Mouse (Mus musculus) lung, postnatal 0 days (tissue): ENCODE data around the gene Tspan17.

ENCODE experiments used
- CTCF ChIP-seq: IDR thresholded peaks from 2 replicates; pipeline ENCODE4 v1.5.1; 2016; ENCODE audit warnings: antibody characterized with exemption, mild to moderate bottlenecking
- EP300 ChIP-seq: IDR thresholded peaks from 2 replicates; pipeline ENCODE4 v1.6.1; 2016; ENCODE audit warnings: antibody characterized with exemption, mild to moderate bottlenecking, control low read depth

DNA sequence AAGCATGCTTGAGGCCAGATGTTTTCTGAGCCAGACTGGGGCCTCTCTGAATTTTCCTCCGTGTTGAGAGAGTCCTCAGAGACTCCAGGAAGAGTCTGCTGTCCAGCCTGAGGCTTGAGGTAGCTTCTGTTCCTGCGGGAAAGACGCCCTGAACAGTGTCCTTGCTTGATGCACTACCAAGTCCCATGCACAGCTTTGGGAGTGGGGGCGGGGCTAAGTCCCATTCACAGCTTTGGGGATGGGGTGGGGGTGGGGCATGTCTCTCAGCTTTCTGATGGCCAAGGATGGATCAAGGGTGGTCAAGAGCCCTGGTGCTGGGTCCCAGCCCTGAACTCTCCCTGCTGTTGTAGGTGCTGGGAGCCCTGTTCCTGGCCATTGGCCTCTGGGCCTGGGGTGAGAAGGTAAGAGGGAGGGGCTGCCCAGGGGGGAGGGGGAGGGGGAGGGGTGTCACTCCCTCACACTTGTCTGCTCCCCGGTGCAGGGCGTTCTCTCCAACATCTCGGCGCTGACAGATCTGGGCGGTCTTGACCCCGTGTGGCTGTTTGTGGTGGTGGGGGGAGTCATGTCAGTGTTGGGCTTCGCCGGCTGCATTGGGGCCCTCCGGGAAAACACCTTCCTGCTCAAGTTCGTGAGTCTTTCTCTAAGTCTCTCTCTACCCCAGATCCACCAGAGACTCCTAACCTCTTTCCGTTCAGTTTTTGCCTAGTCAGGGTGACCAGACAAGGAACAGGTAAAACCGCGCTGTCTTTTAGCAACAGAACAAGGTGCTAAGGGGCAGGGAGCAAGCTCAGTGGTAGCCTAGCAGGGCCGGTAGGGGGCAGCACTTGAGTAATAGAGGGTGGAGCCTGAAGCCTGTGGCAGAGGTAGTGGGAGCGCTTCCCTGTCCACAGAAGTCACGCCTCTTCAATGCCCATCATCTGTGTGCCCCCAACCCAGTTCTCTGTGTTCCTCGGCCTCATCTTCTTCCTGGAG, 3.4 kb downstream of the Tspan17 start:
- TF ChIP-seq CTCF (peak; percentile 52), EP300 (no peak)
